Mouse (Mus musculus): ENCODE results near the gene Il2ra.

GRCm38 (mm10) chr2:11712483-11712990 lies 69.9 kb downstream of the Il2ra start:
- TF ChIP-seq CTCF (IDR thresholded peaks at IDR 0.05; ENCODE audit: borderline replicate concordance, insufficient read depth, low read depth, low read length) (no peak), POLR2A (IDR thresholded peaks at IDR 0.05; ENCODE audit: borderline replicate concordance, insufficient read depth, low read length) (no peak)
